Mouse (Mus musculus) CD4-positive, CD25-positive, alpha-beta regulatory T cell (primary cell): ENCODE measurements around the gene Iqcn. TPM values are rescaled to one million over a fixed set of nuclear protein-coding genes. Genes with fewer than 3 reads are reported as not detected.

Experiments
- polyA plus RNA-seq: library from polyadenylated mRNA; unstranded; fragments of 100-300 nt; shearing (Covaris generic); gene quantifications from one replicate; pipeline ENCODE4 v1.2.1, GENCODE M21; 2017

The Iqcn gene
- 0.16 TPM for polyA plus RNA-seq

DNA sequence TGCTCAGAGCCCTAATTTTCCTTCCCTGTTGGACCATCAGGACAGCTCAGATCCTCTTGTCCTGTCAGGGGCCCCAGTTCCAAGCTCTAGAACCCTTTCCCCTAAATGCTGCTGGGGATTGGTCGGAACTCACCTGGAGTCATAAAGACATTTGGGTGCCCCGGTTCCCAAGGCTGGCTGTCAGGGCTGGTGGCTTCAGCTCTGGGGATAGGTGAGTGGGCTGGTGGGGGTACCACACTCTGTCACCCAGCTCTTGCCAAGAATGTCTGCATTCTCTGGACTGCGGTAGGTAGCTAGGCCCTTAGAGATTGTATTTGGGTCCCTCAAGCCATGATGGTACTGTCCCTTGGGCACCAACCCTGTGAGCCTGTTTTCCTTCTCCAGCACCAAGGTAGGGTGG lies at the start of gene Iqcn:
Iqcn (plus strand) TSS at position 171 of the 400 bp plus-strand sequence.

DNA sequence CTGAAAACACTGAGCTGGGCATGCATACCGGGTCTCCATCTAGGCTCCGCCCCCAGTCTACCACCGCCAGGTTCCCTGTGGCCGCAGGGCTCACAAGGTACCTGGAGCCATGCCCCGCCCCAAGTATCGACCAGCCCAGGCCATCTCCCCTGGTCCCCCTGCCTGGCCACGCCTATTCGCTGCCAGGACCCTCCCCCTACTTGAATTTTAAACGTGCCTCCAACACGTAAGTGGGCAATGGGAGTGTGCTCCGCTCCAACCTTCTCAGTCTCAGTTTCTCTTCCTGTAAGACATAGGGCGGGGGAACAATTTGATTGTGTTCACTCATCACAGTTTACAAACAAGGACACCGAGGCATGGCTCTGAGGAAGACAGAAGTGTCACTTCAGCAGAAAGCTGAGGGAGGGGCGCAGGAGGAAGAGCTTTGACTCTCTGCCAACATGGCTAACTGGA lies 43.0 kb upstream of the Iqcn start, which contains the start of gene Pgpep1:
Pgpep1 (minus strand) TSS at position 116 of the 453 bp plus-strand sequence.

GRCm38 (mm10) chr8:70673079-70673856 lies 30.0 kb upstream of the Iqcn start, which contains the start of gene Lsm4:
TSS of gene Lsm4 (plus strand) at chr8:70673248.

GRCm38 (mm10) chr8:70698310-70699109 lies 4.7 kb upstream of the Iqcn start, which contains the start of gene Jund:
TSS of gene Jund (plus strand) at chr8:70698949.

DNA sequence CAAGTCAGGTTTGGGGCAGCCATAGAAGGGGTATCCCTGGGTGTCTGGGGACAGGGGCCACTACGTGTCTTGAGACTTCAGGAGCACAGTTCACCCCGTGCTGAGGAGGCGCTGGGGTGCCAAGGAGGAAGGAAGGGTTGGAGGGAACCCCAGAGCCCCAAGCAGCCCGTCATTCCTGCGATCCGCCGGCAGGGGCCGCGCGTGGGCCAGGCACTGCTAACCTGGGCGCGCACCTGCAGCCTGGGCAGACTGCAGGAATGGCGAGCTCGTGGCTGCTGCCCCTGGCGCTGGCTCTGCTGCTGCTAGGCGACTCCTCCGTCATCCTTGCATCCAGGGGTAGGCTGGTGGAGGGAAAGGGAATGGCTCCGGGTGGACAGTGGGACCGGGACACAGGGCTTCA lies 15.0 kb downstream of the Iqcn start, which contains the start of gene Gm3336:
Gm3336 (plus strand) TSS at position 247 of the 400 bp plus-strand sequence.

GRCm38 (mm10) chr8:70723486-70724210 lies 20.4 kb downstream of the Iqcn start, which contains the start of gene Pde4c:
TSS of gene Pde4c (plus strand) at chr8:70723720.

DNA sequence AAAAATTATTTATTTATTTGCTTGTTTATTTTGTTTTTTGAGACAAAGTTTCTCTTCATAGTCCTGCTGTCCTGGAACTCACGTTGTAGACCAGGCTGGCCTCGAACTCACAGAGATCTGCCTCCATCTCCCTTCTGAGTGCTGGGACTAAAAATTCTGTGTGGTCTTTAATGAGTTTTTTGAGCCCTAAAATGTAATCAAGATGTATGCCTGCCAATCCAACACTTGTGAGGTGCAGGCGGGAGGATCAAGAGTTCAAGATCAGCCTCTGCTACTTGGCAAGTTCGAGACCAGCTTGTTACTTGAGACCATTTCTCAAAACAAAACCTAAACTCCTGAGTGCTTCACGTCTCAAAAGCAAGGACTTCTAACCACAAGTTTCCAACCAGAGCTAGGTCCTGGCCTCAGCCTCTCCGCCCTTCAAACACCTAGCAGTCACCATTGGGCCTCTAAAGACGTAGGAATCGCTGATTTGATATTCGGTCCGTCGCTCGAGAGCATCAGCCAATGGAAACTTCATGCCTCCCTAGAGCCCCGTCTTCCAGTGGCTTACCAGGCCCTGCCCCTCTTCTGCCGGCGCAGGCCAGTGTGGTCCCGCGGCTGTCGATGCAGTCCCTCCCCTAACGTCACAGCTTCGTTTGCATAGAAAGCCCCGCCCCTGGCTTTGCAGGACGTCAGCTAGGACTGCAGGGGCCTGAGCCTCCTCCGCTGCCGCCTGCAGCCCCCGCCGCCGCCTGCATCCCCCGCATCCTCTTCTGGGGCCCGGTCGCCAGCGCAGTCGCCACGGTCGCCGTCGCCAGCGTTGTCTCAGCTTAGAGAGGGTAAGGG lies 51.0 kb downstream of the Iqcn start, which contains the start of gene Rab3a:
Rab3a (plus strand) TSS at position 637 of the 828 bp plus-strand sequence.

GRCm38 (mm10) chr8:70760775-70761406 lies 57.6 kb downstream of the Iqcn start, which contains the start of gene Mpv17l2:
TSS of gene Mpv17l2 (minus strand) at chr8:70760946.

Other genes with a start within 250 kb of the Iqcn start
- gene Klhl26, start 226.5 kb upstream of the Iqcn start, polyA plus RNA-seq, result 19.3 TPM
- gene Tmem59l, start 216.1 kb upstream of the Iqcn start, polyA plus RNA-seq, result not detected
- not detected for gene Crlf1, start 210.3 kb upstream of the Iqcn start, polyA plus RNA-seq
- 108 TPM for gene Rex1bd, start 196.7 kb upstream of the Iqcn start, polyA plus RNA-seq
- gene Uba52, start 192.7 kb upstream of the Iqcn start, polyA plus RNA-seq, result 975 TPM
- gene Fkbp8, start 175.7 kb upstream of the Iqcn start, polyA plus RNA-seq, result 422 TPM
- 90.3 TPM for gene Kxd1, start 175.5 kb upstream of the Iqcn start, polyA plus RNA-seq
- gene Ell, start 164.0 kb upstream of the Iqcn start, polyA plus RNA-seq, result 39.6 TPM
- 95.3 TPM for gene Isyna1, start 109.1 kb upstream of the Iqcn start, polyA plus RNA-seq
- 141 TPM for gene Ssbp4, start 94.6 kb upstream of the Iqcn start, polyA plus RNA-seq
- 0.24 TPM for gene Lrrc25, start 87.3 kb upstream of the Iqcn start, polyA plus RNA-seq
- not detected for gene Gdf15, start 71.0 kb upstream of the Iqcn start, polyA plus RNA-seq
- gene Pgpep1, start 43.1 kb upstream of the Iqcn start, polyA plus RNA-seq, result 5.5 TPM
- gene Lsm4, start 30.2 kb upstream of the Iqcn start, polyA plus RNA-seq, result 379 TPM
- 866 TPM for gene Jund, start 4.5 kb upstream of the Iqcn start, polyA plus RNA-seq
- gene Gm3336, start 15.1 kb downstream of the Iqcn start, polyA plus RNA-seq, result not detected
- gene Pde4c, start 20.3 kb downstream of the Iqcn start, polyA plus RNA-seq, result 0.98 TPM
- 13.2 TPM for gene Rab3a, start 51.2 kb downstream of the Iqcn start, polyA plus RNA-seq
- gene Mpv17l2, start 57.5 kb downstream of the Iqcn start, polyA plus RNA-seq, result 71.6 TPM
- gene Pik3r2, start 73.3 kb downstream of the Iqcn start, polyA plus RNA-seq, result 32.8 TPM
- gene Mast3, start 101.6 kb downstream of the Iqcn start, polyA plus RNA-seq, result 97.6 TPM
- gene Il12rb1, start 105.0 kb downstream of the Iqcn start, polyA plus RNA-seq, result 34.9 TPM
- 23.7 TPM for gene Arrdc2, start 136.3 kb downstream of the Iqcn start, polyA plus RNA-seq
- not detected for gene Kcnn1, start 159.8 kb downstream of the Iqcn start, polyA plus RNA-seq
- gene Ccdc124, start 170.5 kb downstream of the Iqcn start, polyA plus RNA-seq, result 64.8 TPM
- not detected for gene Slc5a5, start 189.3 kb downstream of the Iqcn start, polyA plus RNA-seq
- gene Rpl18a, start 194.0 kb downstream of the Iqcn start, polyA plus RNA-seq, result 5,768 TPM
- 74.7 TPM for gene Map1s, start 202.5 kb downstream of the Iqcn start, polyA plus RNA-seq